Mouse (Mus musculus) urinary bladder, postnatal 36 days (tissue): Measurements from ENCODE around the gene Parl.

Source experiments
- DNase-seq, 2 experiments: peaks; one replicate each; pipeline ENCODE4 v3.0.0; 2022; ENCODE audit warnings: low spot score in 2 of 2, mixed read lengths in 1 of 2

Gene Parl

GRCm38 (mm10) chr16:20238646-20239045, 63.5 kb downstream of the Parl start:
- DNase-seq, result no peak

DNA sequence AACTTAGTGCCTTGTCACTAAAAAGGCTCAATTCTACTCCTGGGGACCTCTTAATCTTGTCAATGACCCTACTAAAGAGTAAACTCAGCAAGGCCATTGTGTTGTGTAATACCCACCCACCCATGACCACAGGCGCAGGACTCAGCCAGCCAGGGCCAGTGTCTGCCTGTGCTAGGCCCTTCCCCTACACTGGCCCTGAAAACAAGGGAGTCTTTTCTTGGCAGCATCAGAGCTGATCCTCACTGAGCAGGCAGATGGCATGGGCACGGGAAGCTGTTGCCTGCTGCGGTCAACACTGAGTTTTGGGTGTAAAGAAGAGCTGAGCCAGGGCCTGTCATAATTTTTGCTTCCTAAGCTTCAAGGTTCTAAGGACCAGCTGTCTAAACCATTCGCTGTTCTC, 64.8 kb downstream of the Parl start:
- no peak for DNase-seq

DNA sequence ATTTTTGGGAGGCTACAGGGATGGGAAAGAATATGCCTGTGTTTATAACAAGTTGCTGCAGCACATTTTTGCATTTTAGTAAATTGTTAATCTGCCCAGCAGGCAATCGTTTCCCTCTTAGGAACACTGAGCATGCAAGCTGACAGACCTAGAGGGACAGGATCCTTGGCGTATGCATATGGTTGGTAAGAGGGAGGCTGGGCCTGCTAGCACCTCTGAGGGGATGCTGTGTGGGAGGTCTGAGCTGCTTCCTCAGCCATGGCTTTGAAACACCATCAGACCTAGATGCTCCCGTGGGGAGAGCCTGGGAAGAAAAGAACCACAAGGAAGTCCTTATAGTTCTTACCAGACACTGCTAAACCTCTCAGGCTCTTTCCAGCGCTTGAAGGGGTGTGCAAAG, 67.8 kb downstream of the Parl start:
- no peak for DNase-seq
